Mouse (Mus musculus) kidney, adult 11 months (tissue): ENCODE results near the gene Fut11.

Experiments
- DNase-seq: peaks from one replicate; pipeline ENCODE4 v3.0.0; 2022

Fut11 gene

GRCm38 (mm10) chr14:20723006-20723405, 28.2 kb downstream of the Fut11 start:
- no peak for DNase-seq

DNA sequence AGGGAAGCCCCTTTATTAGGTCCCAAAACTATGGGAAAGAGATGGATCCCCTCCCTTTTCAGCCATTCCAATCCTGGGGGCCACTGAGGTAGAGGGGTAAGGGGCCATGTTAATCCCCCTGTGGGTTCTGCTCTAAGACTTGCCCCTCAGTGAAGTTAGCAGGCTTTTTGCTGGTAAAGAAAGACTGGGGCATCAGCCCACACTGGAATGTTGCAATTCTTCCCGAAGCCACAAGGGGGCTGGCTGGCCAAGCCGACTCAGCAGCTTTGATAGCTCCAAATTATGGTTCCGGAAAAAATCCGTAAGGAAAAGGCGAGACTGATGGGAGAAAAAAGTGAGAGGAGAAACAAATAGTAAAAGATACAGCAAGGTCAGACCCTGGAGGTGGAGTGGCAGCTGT, 29.3 kb downstream of the Fut11 start:
- peak; percentile 33 for DNase-seq

GRCm38 (mm10) chr14:20725660-20726339, 31.0 kb downstream of the Fut11 start:
- no peak for DNase-seq

DNA sequence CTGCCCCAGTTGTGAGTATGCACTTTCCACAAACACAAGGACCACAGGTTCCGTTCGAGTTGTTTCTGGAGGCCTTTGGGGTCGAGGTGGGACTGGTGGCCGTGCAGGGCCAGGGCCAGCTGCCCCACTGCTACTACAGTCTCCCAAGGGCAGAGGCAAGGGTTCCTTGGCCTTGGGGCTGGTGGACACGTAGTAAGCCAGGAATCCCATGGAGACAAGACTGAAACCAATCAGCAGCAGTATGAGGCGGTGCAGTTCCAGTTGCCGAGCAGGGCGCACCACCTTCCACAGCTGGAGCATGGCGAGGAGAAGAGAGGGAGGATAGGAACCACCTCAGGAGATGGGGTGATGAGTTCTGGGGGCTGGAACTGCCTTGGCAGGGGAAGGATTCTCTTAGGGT, 35.1 kb downstream of the Fut11 start:
- no peak for DNase-seq

DNA sequence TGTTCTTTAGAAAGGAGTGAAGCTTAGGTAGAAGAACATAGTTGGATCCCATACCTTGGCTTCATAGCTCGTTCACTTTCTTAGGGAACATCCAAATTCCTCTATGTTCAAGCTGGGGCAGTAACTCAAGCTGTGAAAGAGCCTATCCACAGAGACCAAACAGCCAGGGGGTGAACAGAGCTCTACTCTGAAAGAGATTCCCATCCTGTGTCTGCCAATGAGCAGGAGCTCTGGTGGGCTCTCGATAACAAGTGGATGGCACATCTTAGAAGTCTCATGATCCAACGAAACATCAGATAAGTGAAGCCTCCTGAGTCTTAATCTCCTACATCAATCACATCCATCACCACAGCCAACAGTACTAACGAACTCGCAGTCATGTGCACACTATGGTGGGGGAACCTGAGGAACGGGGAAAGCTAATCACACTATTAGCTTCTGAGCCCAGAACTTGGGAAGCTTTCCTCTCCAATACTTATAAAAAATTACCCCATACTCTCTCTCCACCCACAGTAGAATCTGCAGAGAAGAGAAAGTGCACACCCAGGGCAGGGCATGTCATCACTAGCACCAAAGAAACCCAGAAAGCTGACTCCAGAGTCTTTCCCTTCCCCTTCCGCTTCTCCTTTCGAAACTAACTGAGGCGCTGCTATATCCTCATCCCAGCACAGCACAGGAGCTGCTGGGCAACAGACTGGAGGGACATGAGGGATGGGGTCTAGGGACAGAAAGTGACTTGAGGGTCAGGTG, 36.3 kb downstream of the Fut11 start:
- DNase-seq = no peak

DNA sequence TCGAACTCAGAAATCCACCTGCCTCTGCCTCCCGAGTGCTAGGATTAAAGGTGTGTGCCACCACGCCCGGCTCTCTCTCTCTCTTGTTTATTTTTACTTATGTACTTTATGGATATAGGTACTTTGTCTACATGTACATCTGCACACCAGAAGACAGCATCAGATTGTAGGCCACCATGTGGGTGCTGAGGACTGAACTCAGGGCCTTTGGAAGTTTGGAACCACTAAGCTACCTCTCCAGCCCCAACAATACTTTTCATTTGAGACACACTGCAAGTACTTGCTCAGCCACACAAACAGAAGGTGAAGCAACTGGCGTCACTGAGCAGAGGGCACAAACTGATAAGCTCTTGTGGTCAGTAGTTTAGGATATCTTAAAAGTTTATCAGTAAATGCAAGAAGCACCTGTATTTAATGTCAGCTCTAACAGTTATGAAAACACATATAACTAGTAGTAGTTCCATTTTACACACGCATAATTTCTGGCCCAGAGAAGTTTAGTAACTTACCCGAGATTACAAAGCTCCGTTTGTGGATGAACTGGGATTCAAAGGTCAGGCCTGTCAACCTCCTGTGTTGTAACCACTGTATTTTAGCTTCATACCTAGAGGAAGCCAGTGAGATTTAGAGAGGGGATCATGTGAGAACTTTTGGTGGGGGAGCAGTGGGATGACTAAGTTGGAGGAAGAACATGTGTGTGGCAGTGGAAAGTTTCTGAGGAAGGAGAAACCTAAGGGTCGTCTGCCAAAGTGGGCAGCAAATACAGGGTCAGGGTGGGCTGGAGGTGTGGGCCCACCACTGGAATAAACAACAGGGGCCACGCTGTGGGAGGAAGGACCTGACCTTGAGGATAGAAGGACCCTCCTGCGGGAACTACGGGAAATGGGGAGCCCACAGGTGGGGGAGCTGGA, 38.5 kb downstream of the Fut11 start:
- DNase-seq = no peak

GRCm38 (mm10) chr14:20733952-20734774, 39.4 kb downstream of the Fut11 start, which contains the start of gene Ndst2:
Gene Ndst2 (minus strand): TSS chr14:20734562.
- peak; percentile 89 for DNase-seq

DNA sequence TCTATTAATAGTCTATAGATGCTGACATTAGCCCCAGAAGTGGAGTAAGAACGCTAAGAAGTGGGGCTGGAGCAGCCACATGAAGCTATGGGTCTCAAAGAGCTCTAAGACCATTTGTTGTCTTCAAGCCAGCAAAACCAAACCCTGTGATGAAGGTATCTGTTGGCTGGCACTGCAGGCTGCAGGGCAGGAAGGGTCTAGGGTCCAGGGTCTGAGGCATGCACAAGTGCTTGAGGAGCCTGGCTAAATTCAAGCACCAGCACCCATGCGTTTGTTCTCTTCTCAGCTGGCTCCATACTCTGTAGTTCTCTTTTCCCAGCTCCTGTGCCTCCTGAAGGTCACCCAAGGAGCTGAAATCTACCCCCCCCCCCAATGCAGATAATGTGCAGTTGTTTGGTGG, 40.3 kb downstream of the Fut11 start:
- no peak for DNase-seq

- DNase-seq = peak; percentile 27
Measured at GRCm38 (mm10) chr14:20735892-20736390, 41.2 kb downstream of the Fut11 start.

DNA sequence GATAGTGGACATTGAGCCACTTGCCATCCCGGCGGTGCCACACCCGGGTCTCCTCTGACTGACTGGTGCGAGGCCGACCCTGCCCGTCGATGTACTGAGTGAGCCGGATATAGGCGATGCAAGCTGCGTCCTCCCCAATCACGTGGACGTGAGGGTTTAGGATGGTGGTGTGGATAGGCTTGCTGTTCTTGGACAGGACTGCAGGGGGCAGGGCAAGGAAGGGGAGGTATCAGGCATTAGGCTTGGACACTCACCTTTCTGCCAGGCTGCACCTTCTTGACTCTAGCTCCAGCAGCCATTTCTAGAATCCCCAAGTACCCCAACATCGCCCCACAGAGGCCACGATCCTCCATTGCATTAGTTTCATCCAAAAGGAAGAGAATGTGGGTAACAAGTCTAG, 42.5 kb downstream of the Fut11 start:
- DNase-seq = peak; percentile 75

DNA sequence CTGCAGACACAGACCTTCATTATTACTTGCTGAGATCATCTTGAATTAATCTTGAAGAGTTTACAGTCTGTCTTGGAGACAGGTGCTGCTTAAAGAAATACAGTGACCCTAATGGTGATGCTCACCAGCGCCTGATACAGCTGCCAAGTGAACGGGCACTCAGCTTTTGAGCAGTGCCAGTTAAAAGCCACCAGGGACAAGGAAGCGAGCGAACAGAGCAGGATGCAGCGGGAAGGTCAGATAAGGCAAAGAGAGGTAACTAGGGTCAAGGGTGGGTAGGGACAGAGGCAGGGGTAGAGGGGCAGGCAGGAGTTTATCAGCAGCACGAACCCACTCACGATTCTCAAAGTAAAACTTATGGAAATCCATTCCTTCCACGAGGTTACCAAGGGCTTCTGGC, 43.7 kb downstream of the Fut11 start:
- no peak for DNase-seq

DNA sequence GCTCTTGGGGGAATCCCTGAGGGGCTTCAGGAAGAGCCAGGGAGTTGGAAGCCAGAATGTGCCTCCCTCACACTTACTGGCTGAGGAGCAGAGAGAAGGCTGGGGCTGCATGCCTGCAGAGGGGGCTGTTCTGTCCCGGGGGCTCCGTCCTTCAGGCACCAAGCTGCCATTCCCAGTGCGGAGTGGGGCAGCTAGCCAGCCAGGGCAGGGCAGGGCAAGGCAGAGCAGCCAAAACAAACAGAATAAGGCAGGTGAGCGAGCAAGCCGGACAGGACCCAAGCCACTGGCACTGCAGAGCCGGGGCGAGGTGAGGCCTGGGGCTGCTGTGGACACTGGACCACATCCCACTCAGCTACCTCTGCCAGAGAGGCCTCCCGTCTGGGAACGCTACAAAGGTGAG, 46.5 kb downstream of the Fut11 start:
- DNase-seq = no peak

GRCm38 (mm10) chr14:20743614-20744013, 48.8 kb downstream of the Fut11 start:
- no peak for DNase-seq

GRCm38 (mm10) chr14:20746935-20747334, 52.2 kb downstream of the Fut11 start:
- DNase-seq = no peak

DNA sequence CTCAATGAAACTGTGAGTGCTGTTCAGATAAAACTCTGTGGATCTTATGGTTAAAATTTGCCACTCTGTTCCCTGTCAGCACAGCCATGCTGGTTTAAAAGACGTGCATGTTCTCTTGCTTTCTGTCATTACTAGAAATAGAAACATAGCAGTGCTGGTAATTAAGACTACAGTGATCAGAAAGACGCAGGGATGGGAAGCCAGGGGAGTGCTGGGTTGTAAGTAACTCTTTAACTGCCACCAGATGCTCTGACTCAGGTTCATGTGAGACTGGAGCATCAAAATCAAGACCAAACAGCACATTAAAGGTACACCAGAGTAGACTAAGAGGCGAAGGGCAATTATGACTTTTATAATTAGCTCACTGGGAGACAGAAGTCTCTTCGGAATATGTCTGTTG, 53.6 kb downstream of the Fut11 start:
- no peak for DNase-seq

DNA sequence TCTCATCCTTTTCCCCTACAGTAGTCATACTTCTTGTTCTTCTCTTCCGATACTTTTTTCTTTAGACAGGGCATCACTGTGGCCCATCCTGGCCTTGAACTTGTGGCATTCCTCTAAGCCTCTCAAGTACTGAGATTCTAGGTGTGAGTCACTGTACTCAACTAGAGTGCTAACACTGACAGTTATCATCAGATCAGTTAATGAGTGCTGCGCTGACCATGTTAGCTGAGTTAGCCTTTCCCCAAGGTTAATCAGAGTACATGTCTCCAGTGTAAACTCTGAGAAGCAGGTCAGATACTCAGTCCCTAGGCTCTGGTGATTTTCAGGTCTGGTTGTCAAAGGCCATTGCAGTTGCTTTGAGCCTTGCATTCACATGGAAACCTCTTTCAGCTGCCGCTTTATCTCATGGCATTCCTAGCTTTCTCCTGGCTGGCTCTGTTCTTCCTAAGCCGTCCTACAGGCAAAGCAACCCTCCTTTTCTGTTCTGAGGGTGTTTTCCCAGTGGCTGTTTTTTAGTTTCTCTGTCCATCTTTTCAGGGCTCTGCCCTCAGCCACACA, 54.8 kb downstream of the Fut11 start:
- no peak for DNase-seq

- no peak for DNase-seq
Measured at GRCm38 (mm10) chr14:20750503-20750902, 55.7 kb downstream of the Fut11 start.
